Mouse (Mus musculus): ENCODE measurements around the gene Dysf. TPM values are rescaled to one million over a fixed set of nuclear protein-coding genes. Genes with fewer than 3 reads are reported as not detected.
"Not testable (repeated sequence)": the region's sequence is repeated elsewhere in the genome, so short reads cannot be mapped to it uniquely, and the experiment has no call there.

Dysf gene
- not detected for polyA plus RNA-seq (2017; shearing (Covaris generic))

DNA sequence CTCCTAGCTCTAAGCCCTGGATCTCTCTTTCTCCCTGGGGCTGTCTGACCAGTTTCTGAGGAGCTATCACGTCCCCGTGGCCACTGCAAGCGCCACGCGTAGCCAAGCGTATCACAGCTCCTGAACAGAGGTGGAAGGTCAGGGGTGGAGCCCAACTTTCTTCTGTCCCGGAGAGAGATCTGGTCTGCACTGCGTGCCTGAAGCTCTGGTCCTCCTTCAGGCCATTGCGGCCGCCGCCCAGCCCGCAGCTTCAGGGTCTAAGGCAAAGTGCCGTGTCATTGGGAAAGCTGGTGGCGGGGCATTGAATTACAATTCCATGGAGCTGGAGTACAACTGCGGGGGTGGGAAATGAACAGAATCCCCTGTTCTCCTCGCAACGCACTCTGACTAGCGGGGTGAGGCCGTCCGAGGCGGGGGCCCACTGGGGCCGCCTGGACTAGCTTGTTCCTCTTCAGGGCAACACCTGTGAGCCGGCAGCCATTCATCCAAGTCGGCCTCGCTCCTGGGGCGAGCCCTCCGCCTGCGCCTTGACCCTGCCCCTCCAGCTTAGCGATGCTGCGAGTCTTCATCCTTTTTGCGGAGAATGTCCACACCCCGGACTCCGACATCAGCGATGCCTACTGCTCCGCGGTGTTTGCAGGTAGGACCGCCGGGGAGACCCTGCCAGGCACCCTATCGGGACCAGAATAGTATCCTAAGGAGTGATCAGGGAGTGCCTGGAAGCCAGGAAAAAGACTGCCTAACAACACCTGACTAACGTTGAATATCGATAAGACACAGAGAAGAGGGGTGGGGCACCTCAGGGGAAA lies at the start of gene Dysf:
Gene Dysf, plus strand, starts transcription at position 228 of the 809 bp plus-strand sequence.
- ATAC-seq, result no peak

GRCm38 (mm10) chr6:83987642-83988041 lies 20.7 kb upstream of the Dysf start:
- no peak for ATAC-seq

DNA sequence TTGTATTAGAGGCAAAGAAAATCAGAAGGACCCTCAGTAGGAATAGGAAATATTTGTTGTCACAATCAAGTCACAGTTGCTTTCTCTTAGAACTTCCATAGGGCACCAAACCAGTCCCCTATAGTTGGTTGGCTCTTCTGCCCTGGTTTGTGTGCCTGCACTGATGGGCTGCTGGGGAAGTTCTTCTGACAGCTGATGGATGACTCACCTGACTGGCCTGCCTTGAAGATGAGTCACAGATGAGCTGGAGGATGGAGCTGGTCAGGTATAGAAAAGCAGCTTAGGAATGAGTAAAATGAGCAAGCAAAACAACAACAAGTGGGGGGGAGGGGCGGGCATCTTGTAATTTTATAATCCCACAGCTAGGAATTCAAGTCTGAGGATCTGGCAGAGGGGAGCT lies 5.7 kb upstream of the Dysf start:
- no peak for ATAC-seq

GRCm38 (mm10) chr6:84004295-84004694 lies 4.1 kb upstream of the Dysf start:
- ATAC-seq, result no peak

DNA sequence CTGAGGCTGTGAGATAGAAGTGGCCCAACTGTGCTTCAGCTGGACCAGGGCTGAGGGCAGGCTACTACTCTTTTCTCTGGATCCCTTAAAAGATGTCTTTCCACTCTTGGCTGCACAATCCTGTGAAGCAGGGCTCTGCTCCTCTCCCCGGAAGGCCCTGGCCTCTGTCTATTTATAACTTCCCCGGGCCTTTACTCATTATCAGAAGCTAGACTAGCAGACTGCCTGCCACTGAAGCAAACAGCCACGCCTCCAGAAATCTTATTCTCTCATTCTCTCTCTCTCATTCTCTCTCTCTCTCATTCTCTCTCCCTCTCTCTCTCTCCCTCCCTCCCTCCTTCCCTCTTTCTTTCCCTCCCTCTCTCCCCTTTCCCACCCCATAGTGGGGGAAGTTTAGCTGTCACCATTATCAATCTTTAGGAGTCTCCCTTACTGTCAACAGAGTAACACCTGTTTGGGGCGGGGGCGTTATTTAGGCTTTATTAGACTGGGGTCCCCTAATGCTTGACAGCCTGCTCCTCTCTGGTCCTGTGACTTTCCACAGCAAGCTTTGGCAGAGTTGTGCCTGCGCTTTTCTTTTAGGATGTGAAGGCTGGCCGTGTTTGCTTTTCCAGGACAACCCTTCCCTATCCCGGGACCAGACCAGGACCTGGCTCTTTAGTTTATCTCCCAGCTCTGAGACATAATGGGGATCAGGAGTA lies 932 bp downstream of the Dysf start:
- ATAC-seq, result no peak

GRCm38 (mm10) chr6:84009915-84010302 lies 1.5 kb downstream of the Dysf start:
- no peak for ATAC-seq

DNA sequence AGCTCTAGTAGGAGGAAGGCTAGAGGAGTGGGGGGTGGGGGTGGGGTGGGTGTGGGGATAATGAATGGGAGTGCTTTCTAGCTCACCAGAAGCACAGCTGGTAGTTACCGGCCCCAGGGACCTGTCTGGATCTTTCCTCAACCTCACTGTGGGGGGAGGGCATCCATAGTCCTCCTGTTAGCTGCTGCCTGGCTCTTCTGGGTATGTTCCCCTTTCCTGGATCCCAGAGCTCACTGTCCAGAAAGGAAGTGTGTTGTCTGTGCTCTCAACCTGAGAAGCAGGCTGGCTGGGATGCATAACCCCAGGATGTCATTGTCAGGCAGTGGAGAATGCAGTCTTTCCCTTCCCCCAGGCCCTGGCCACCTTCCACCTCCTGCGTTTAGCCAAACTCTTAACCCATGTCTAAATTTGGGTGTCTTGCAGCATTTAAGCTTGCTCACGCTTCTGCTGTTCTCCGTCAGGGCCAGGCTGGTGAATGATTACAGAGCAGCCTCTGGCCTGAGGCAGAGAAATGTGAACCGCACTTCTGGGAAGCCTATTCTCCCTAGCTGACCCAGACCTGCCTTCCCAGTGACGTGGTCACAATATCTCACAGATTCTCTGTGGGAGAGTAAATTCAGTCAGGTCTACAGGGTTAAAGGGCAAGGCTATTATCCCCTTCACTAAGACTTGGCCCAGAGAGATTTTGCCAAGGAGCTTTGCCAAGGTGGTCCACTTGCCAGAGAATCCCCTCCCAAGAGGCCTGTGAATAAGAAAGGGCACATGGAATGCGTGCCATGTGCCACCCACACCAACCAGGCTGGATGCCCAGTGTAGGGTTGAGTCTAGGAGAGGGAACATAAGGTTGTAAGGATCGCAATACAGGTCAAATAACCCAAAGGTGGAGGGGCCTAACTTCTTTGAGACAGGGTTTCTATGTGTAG lies 2.2 kb downstream of the Dysf start:
- no peak for ATAC-seq

DNA sequence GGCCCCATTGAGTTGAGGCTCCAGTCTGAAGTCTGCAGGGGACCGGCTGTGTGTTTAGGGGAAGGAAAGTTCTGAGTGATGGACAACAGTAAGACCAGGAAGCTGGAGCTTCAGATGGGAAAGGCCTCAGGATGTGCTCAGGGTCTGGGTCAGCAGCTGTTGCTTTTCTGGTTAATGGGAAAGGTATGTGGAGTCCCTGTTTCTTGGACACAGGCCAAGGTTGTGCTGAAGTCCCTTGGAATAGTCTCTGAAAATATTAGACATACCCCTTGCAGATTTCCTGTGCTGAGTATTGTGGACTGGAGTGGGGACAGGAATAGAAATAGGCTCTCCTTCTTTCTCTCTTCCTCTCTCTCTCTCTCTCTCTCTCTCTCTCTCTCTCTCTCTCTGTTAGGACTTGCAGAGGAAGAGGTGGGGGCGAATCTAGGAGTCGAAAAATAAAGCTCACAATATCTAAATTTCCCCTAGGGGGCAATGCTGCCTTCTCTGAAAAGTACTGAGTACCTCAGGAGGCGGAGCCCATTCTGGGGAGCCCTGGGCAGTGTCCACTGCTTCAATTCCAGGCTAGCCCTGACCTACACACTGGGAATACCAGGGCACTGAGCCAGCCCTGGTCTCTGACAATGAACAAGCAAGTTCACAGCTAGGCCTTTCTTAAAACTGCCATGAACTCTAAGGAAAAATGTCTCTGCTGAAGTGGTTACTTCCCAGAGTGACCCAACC lies 6.7 kb downstream of the Dysf start:
- ATAC-seq, result not testable (repeated sequence)

GRCm38 (mm10) chr6:84016851-84017250 lies 8.5 kb downstream of the Dysf start:
- no peak for ATAC-seq

DNA sequence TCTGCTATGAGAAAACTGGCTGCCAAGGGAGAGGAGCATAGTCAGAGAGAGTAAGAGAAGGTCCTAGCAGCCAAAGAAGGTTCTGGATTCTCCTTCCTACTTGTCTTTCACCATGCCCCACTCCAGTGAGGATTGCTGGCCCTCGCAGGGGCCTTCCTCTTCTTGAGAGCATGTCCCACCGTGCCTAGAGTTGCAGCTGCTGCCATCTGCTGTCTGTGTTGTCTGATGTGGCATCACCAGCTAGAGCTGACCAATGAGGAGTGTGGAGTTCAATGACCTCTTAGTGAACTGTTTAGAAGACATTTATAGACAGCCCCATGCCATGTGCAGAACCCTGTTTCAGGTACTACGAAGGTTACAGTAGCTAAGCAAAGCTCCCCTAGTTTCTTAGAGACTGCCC lies 9.0 kb downstream of the Dysf start:
- ATAC-seq, result no peak

GRCm38 (mm10) chr6:84018906-84019550 lies 10.6 kb downstream of the Dysf start:
- ATAC-seq, result no peak

DNA sequence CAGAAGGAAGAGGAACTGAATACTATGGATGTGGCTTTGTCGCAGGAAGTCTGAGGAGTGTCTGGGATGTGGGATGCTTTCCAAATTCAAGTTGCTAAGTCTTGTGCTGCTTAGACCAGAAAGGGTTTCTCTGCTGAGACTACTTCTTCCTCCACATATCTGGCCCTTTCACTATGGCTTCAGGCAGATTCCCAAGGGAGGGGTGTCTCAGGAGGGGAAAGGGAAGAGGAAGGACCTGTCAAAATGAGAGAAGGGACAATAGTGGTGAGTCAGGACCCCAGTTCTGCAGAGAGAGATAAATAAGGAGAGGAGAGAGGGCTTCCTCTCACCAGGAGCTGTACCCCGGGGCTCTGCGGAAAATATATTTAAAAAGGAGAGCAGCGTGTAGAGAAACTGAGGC lies 11.6 kb downstream of the Dysf start:
- no peak for ATAC-seq

GRCm38 (mm10) chr6:84021990-84022389 lies 13.6 kb downstream of the Dysf start:
- ATAC-seq, result no peak

- no peak for ATAC-seq
Observed at GRCm38 (mm10) chr6:84025636-84026035, 17.2 kb downstream of the Dysf start.

DNA sequence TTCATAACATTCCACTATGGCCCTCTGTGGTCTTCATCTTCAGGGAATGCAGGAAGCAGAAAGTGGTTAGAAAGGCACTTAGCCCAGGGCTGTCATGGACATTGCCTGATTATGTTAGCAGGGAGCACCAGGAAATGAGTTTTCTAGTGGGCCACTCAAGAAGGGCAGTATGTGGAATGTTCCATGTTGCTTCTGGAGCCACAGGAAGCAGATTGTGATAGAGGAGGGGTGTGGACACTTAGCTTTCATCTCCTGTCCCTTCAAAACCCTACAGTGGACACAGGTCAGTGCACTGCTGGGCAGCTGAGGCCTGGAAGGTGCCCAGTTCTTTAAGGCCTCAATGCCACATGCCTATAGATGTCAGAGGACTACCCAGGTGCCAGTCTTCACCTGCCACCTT lies 20.4 kb downstream of the Dysf start:
- ATAC-seq, result no peak

GRCm38 (mm10) chr6:84029775-84030174 lies 21.4 kb downstream of the Dysf start:
- no peak for ATAC-seq

- ATAC-seq, result not testable (repeated sequence)
Observed at GRCm38 (mm10) chr6:84032516-84032915, 24.1 kb downstream of the Dysf start.

DNA sequence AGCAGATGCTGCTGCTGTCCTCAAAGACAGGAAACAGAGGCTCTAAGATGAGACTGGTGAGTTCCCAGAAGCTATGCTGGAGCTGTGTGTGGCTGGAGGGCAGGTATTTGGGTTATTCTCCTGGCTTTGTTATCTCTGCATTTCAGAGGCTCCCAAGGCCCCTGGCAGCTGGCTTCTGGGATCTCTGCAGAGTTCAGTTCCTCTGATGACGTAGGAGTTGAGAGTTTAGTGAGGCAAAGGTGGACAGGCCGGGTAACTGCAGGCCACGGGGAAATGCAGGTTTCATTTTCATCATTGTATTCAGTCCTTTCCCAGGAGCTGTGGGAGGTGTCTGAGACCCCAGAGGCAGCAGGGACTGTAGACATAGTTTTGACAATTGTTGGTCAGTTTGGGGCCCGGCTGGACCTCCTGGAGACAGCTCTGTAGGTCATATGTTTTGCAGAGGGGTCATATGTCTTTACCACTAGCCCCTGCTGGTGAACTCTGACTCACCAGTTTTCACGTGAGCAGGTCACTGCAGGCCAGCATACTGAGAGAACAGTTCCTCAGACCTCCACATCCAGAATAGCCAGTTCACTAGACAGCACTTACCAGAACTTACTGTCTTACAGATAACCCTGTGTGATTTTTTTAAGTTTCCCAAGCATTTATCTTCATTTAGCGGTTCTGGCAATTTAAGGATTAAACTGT lies 35.0 kb downstream of the Dysf start:
- ATAC-seq, result no peak

DNA sequence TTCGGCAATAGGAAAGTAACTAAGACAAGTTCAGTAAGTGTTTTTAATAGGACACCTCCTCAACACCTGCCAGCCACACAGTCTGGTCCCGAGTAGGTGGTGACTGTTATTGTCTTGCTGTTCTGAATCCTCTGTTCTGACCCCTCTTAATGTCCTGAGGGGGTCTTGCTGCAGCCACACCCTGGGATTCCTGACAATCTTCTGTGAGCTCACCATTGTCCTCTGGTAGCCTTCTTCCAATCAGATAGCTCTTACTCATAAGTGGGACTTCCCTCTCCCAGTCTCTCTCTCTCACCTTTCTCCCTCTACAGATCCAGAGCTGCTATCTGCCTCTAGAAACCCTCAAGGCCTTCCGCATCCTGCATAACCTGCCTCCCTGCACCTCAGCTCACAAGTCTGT lies 36.3 kb downstream of the Dysf start:
- no peak for ATAC-seq

GRCm38 (mm10) chr6:84048856-84049255 lies 40.5 kb downstream of the Dysf start:
- ATAC-seq, result no peak

GRCm38 (mm10) chr6:84050238-84050637 lies 41.8 kb downstream of the Dysf start:
- ATAC-seq, result no peak
